Mouse (Mus musculus) skeletal muscle tissue, adult 2 months (tissue): ENCODE data around the gene Slfn2.
A peak's percentile ranks its signal among the peaks of the same experiment; 100 is the strongest.
"Not testable (repeated sequence)": the region's sequence is repeated elsewhere in the genome, so short reads cannot be mapped to it uniquely, and the experiment has no call there.

Experiments used
- DNase-seq: peaks from one replicate; pipeline ENCODE4 v3.0.0-alpha.2; 2012; ENCODE audit warnings: low read depth, low spot score

The Slfn2 gene

GRCm38 (mm10) chr11:83064946-83065345 lies at the start of gene Slfn2:
Slfn2 (plus strand) TSS chr11:83065112.
- no peak for DNase-seq

- DNase-seq, result no peak
Measured at GRCm38 (mm10) chr11:83016093-83016492, 48.8 kb upstream of the Slfn2 start.

- not testable (repeated sequence) for DNase-seq
Measured at GRCm38 (mm10) chr11:83019561-83020519, 45.1 kb upstream of the Slfn2 start.

- DNase-seq, result peak; percentile 57
Measured at GRCm38 (mm10) chr11:83020621-83021020, 44.3 kb upstream of the Slfn2 start, which contains the start of gene Slfn8. Slfn8 (minus strand) TSS chr11:83020810.

GRCm38 (mm10) chr11:83038686-83039085 lies 26.2 kb upstream of the Slfn2 start:
- DNase-seq, result not testable (repeated sequence)

GRCm38 (mm10) chr11:83039156-83039555 lies 25.8 kb upstream of the Slfn2 start:
- DNase-seq, result no peak

- no peak for DNase-seq
Measured at GRCm38 (mm10) chr11:83039796-83040195, 25.1 kb upstream of the Slfn2 start.

- no peak for DNase-seq
Measured at GRCm38 (mm10) chr11:83040325-83040724, 24.6 kb upstream of the Slfn2 start.

- DNase-seq, result no peak
Measured at GRCm38 (mm10) chr11:83041000-83041399, 23.9 kb upstream of the Slfn2 start.

GRCm38 (mm10) chr11:83043891-83044290 lies 21.0 kb upstream of the Slfn2 start:
- DNase-seq, result no peak

- no peak for DNase-seq
Measured at GRCm38 (mm10) chr11:83045642-83046041, 19.3 kb upstream of the Slfn2 start.

GRCm38 (mm10) chr11:83057863-83058262 lies 7.0 kb upstream of the Slfn2 start:
- no peak for DNase-seq

- DNase-seq, result no peak
Measured at GRCm38 (mm10) chr11:83060412-83061020, 4.4 kb upstream of the Slfn2 start.

- no peak for DNase-seq
Measured at GRCm38 (mm10) chr11:83061806-83062205, 3.1 kb upstream of the Slfn2 start.

- DNase-seq, result no peak
Measured at GRCm38 (mm10) chr11:83063126-83063525, 1.8 kb upstream of the Slfn2 start.

GRCm38 (mm10) chr11:83063941-83064349 lies 967 bp upstream of the Slfn2 start:
- no peak for DNase-seq

GRCm38 (mm10) chr11:83065441-83066344 lies 781 bp downstream of the Slfn2 start:
- DNase-seq, result no peak

GRCm38 (mm10) chr11:83066640-83067531 lies 2.0 kb downstream of the Slfn2 start:
- peak; percentile 58 for DNase-seq

- DNase-seq, result no peak
Measured at GRCm38 (mm10) chr11:83067982-83068694, 3.2 kb downstream of the Slfn2 start.
